Mouse (Mus musculus) retina, embryonic 14.5 days (tissue): ENCODE data around the gene Cpvl.

Source experiments
- DNase-seq: peaks from one replicate; pipeline ENCODE4 v3.0.0-alpha.2; 2015; ENCODE audit warnings: low spot score

Cpvl gene

GRCm38 (mm10) chr6:53883405-53883804, 95.1 kb downstream of the Cpvl start:
- DNase-seq, result no peak

GRCm38 (mm10) chr6:53881623-53882022, 96.8 kb downstream of the Cpvl start:
- no peak for DNase-seq

GRCm38 (mm10) chr6:53881235-53881606, 97.2 kb downstream of the Cpvl start:
- DNase-seq, result no peak

GRCm38 (mm10) chr6:53880530-53881234, 97.8 kb downstream of the Cpvl start:
- peak; percentile 71 for DNase-seq

GRCm38 (mm10) chr6:53879567-53879966, 98.9 kb downstream of the Cpvl start:
- no peak for DNase-seq

- DNase-seq, result no peak
Measured at GRCm38 (mm10) chr6:53874881-53875429, 103.5 kb downstream of the Cpvl start.

GRCm38 (mm10) chr6:53871903-53872302, 106.6 kb downstream of the Cpvl start:
- no peak for DNase-seq

- no peak for DNase-seq
Measured at GRCm38 (mm10) chr6:53863011-53863410, 115.5 kb downstream of the Cpvl start.

GRCm38 (mm10) chr6:53859106-53859505, 119.4 kb downstream of the Cpvl start:
- no peak for DNase-seq

GRCm38 (mm10) chr6:53857822-53858221, 120.6 kb downstream of the Cpvl start:
- DNase-seq, result peak; percentile 10

- no peak for DNase-seq
Measured at GRCm38 (mm10) chr6:53856775-53857174, 121.7 kb downstream of the Cpvl start.

- DNase-seq, result no peak
Measured at GRCm38 (mm10) chr6:53854971-53855856, 123.3 kb downstream of the Cpvl start.

- DNase-seq, result no peak
Measured at GRCm38 (mm10) chr6:53854226-53854625, 124.2 kb downstream of the Cpvl start.

- no peak for DNase-seq
Measured at GRCm38 (mm10) chr6:53853546-53853945, 124.9 kb downstream of the Cpvl start.

GRCm38 (mm10) chr6:53844626-53845025, 133.8 kb downstream of the Cpvl start:
- no peak for DNase-seq

- no peak for DNase-seq
Measured at GRCm38 (mm10) chr6:53825213-53825612, 153.3 kb downstream of the Cpvl start.
